Mouse (Mus musculus) embryonic fibroblast, embryonic 13.5 days (primary cell): ENCODE data around the gene Brms1l.

ENCODE experiments used
- CTCF ChIP-seq: IDR thresholded peaks from 2 replicates; pipeline ENCODE4 v1.5.1; 2011; ENCODE audit warnings: mild to moderate bottlenecking, control low read depth, low read length, moderate library complexity, borderline replicate concordance; ENCODE audit not compliant: insufficient read depth
- POLR2A ChIP-seq: IDR thresholded peaks from 2 replicates; pipeline ENCODE4 v1.6.1; 2011; ENCODE audit warnings: low read depth, mild to moderate bottlenecking, control low read depth, low read length, moderate library complexity

DNA sequence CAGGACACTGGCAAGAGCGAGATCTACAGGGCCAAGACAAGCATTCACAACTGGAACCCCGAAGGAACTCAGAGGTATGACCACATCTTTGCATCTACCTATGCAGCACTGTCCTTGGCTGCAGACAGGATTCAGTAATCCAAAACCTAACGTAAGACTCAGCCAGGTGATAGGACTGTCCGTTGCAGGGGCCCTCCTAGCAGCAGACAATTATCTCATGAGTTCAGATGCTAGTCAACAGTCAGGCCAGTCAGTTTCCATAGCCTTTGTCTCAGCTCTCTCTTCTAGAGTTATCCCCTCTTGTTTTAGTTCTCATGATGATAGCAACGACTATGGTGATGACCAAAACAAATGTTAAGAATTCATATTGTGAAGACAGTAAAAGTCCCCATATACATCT, 36.0 kb upstream of the Brms1l start:
- TF ChIP-seq POLR2A (no peak), CTCF (no peak)
